Mouse (Mus musculus): ENCODE measurements around the gene Pced1a.

- TF ChIP-seq POLR2A (IDR thresholded peaks at IDR 0.05; ENCODE audit: borderline replicate concordance, extremely low read depth, insufficient read depth, insufficient read length, poor library complexity, severe bottlenecking) (no peak), CTCF (IDR thresholded peaks at IDR 0.05; ENCODE audit: borderline replicate concordance, extremely low read depth, insufficient read depth, insufficient read length) (no peak)
Measured at GRCm38 (mm10) chr2:130386212-130386611, 38.3 kb downstream of the Pced1a start.
